Mouse (Mus musculus) cerebellum, postnatal 10 days (tissue): Measurements from ENCODE around the gene Rcn3.
A peak's percentile ranks its signal among the peaks of the same experiment; 100 is the strongest.

Experiments used
- DNase-seq, 2 experiments: peaks; one replicate each; pipeline ENCODE4 v3.0.0; 2021; ENCODE audit warnings: mixed read lengths in 2 of 2

Gene Rcn3

GRCm38 (mm10) chr7:45092048-45092447, at the start of gene Rcn3:
Rcn3 (minus strand) TSS chr7:45092221.
- peak; percentile 95 to 96 for DNase-seq

- DNase-seq = no peak
Measured at GRCm38 (mm10) chr7:45141319-45141718, 49.3 kb upstream of the Rcn3 start.

GRCm38 (mm10) chr7:45139904-45140723, 48.1 kb upstream of the Rcn3 start:
- DNase-seq = peak; percentile 75 to 79

- DNase-seq = no peak
Measured at GRCm38 (mm10) chr7:45138403-45138802, 46.4 kb upstream of the Rcn3 start.

- DNase-seq = no peak
Measured at GRCm38 (mm10) chr7:45137171-45138006, 45.4 kb upstream of the Rcn3 start.

GRCm38 (mm10) chr7:45135993-45136567, 44.1 kb upstream of the Rcn3 start, which contains the start of the genes Gm45713 and Flt3l:
Gm45713 (minus strand) TSS chr7:45136231.
Flt3l (minus strand) TSS chr7:45136432.
- DNase-seq = peak; percentile 93 to 96

GRCm38 (mm10) chr7:45135370-45135769, 43.3 kb upstream of the Rcn3 start:
- DNase-seq = peak in 1 of 2 experiments; percentile 8

- peak in 1 of 2 experiments; percentile 21 for DNase-seq
Measured at GRCm38 (mm10) chr7:45134544-45135026, 42.6 kb upstream of the Rcn3 start.

GRCm38 (mm10) chr7:45133446-45134159, 41.6 kb upstream of the Rcn3 start:
- DNase-seq = peak in 1 of 2 experiments; percentile 24

GRCm38 (mm10) chr7:45131850-45132249, 39.8 kb upstream of the Rcn3 start:
- DNase-seq = peak in 1 of 2 experiments; percentile 7

GRCm38 (mm10) chr7:45129776-45130512, 37.9 kb upstream of the Rcn3 start:
- DNase-seq = peak in 1 of 2 experiments; percentile 23

- DNase-seq = peak; percentile 70
Measured at GRCm38 (mm10) chr7:45129318-45129717, 37.3 kb upstream of the Rcn3 start.

GRCm38 (mm10) chr7:45128624-45129246, 36.7 kb upstream of the Rcn3 start, which contains the start of gene Rpl13a:
Rpl13a (minus strand) TSS chr7:45128761.
- DNase-seq = peak; percentile 98 to 99

- no peak for DNase-seq
Measured at GRCm38 (mm10) chr7:45127700-45128224, 35.7 kb upstream of the Rcn3 start.

GRCm38 (mm10) chr7:45126844-45127699, 35.1 kb upstream of the Rcn3 start:
- DNase-seq = peak in 1 of 2 experiments; percentile 20

- DNase-seq = peak in 1 of 2 experiments; percentile 13
Measured at GRCm38 (mm10) chr7:45126147-45126843, 34.3 kb upstream of the Rcn3 start.

GRCm38 (mm10) chr7:45125649-45126048, 33.6 kb upstream of the Rcn3 start:
- peak in 1 of 2 experiments; percentile 11 for DNase-seq

- peak in 1 of 2 experiments; percentile 38 for DNase-seq
Measured at GRCm38 (mm10) chr7:45125144-45125600, 33.2 kb upstream of the Rcn3 start.
